Mouse (Mus musculus): Measurements from ENCODE around the gene Cdh23.

Cdh23 gene

DNA sequence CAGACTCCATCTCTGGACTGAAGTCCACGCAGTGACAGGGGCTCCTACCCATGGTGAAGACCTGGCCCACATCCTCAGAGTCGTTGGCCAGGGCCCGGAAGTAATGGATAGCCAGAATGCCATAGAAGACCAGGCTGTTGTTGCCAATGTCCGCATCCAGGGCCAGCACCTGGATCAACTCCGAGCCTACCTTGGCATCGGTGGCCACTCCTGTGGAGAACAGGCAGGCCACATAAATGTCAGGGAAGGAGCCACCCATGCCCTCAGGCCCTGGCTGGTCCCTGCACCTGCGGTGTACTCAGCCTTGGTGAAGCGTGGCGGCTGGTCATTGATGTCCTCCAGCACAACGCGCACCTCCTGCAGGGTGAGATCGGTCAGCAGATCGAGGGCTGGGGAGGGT lies 385.7 kb downstream of the Cdh23 start:
- DNase-seq = no peak

DNA sequence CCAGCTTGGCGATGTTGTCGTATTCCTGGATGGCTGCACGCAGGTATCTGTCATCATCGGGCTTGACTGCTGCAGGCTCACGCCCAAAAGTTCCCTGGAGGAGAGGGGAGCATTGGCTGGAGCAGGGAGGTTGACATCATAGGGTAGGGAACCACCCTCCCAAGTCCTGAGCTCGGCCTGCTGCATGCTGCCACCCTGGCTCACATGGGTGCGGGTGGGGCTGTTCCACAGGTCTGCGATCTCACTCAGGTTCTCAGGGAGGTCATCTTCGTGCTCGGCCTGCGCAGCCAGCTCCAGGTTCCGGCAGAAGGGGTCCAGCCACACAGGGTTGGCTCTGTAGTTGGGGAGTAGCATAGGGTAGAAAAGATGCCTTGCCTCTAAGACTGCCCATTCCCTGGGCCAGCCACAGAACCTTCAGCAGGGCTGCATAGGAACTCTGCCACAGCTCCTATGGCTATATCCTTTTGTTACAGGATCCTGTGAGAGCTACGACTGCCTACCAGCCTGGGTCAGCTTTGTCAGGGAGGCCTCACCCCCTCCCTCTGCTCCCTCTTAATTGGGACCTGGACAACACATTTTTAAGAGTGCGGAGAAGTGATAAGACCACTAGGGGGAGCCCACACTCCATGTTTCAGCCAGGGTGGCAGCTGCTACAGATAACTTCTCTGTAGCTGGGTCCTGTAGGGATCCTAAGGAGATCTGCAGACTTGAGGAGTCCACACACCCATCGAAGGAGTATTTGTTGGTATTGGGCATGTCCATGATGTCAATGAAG lies 391.2 kb downstream of the Cdh23 start:
- peak; percentile 42 to 75 for DNase-seq

DNA sequence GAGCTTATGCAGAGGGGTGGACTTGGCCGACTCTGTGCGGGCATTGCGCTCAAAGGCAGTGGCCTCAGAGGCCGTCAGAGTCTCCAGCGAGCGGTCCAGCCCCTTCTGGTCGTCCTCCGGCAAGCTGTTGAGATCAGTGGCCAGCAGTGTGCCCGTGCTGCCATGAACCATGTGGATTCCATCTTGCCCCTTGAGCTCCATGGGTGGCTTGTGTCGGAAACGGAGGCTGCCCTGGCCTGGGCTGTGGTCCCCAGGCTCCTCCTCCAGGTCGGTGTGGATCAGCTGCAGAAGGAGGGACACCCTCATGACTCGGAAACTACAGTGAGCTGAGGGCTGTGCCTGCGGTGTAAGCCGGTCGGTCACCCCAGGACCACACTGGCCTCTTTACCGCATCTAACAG lies 392.9 kb downstream of the Cdh23 start:
- DNase-seq = no peak

DNA sequence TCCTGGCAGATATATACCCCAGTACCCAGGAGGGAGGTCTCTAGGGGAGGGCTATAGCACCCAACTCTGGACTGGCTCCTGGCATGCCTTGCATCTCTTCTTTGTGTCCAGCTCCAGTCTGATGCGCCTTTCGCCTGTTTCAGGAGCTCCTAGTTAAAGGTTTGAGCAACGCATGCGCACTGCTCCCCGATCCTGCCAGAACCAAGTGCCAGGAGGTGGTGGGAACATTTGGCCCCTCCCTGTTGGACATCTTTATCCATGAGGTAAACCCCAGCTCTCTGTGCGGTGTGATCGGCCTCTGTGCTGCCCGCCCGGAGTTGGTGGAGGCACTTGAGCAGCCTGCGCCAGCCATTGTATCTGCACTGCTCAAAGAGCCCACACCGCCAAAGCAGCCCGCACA lies 396.7 kb downstream of the Cdh23 start:
- DNase-seq = no peak

DNA sequence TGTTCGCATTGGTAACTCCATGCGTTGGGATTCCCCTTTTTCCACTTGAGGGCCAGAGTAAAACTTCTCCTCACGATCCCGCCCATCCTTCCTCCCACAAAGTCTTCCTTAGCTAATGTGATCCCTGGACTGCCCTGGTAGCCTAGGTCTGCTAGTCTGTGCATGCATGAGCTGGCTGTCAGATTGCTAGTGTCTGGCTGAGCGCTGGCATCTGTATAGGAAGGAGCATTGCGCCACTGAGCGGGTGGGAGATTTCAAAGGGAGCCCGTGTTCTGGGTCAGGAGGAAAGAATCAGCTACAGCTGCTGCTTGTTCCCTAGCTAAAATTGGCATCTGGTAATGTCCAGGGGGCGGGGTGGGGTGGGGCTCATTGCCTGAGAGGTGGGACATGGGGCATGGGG lies 400.3 kb downstream of the Cdh23 start:
- no peak for DNase-seq

DNA sequence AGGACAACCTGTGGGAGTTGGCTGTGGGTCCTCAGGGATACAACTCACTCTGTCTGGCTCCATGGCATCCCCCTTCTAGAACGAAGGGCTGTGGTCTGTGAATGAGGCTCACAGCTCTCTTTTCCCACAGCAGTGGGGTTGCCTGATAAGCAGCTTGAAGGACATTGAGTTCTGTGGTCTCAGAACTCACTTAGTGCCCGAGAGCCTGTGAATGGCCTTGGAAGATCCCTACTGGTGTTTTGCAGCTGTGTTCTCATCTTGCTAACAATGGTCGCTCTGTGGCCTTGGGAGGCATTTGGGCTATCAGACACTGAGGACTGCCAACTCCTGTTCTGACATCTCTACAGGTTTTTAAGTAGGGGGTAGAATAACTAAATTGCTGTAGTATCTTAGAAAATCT lies 400.9 kb downstream of the Cdh23 start:
- no peak for DNase-seq

DNA sequence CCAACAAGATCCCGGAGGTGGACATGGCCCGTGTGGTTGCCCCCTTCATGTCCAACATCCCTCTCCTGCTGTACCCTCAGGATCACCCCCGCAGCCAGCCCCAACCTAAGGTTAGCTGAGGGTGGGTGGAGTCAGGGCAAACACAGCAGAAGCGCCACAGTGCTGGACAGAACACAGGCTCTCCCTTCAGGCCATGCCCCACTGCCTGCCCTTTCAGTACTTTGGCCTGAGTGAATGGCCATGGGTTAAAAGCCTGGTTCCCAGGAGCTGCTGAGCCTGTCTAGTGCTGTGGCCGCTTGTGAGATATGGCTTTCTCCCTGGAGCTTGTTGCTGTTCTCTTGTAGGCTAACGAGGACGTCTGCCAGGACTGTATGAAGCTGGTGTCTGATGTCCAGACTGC lies 401.7 kb downstream of the Cdh23 start:
- DNase-seq = no peak

DNA sequence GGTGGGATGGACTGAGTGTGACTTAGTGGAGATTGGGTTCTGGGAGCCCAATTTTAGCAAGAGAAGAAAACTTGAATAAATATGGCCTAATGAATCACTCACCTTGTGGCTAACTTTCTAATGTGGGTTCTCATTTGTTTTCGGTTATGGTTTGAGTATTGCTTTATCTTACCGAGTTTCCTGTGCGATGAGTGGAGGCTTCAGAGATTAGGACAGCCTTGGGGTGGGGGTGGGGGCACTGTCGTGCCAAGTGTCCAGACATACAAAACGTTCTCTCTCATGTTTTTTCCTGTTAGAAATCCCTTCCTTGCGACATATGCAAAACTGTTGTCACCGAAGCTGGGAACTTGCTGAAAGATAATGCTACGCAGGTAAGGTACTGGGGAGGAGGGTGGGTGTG lies 404.1 kb downstream of the Cdh23 start:
- DNase-seq = no peak

DNA sequence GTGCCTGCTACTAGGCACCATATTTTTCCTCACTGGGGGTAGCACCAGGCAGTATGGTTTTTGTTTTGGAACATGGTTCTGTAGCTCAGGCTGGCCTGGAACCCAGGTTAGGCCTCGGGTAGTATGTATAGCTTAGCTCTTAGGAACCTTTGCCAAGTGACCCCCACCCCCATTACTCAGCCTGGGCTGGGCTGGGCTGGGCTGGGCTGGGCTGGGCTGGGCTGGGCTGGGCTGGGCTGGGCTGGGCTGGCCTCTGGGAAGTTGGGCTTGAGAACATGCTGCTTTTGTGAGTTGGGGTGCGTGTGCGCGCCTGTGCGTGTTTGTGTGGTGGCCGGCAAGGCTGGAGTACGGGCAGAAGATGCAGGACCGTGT lies 405.6 kb downstream of the Cdh23 start:
- DNase-seq = no peak

DNA sequence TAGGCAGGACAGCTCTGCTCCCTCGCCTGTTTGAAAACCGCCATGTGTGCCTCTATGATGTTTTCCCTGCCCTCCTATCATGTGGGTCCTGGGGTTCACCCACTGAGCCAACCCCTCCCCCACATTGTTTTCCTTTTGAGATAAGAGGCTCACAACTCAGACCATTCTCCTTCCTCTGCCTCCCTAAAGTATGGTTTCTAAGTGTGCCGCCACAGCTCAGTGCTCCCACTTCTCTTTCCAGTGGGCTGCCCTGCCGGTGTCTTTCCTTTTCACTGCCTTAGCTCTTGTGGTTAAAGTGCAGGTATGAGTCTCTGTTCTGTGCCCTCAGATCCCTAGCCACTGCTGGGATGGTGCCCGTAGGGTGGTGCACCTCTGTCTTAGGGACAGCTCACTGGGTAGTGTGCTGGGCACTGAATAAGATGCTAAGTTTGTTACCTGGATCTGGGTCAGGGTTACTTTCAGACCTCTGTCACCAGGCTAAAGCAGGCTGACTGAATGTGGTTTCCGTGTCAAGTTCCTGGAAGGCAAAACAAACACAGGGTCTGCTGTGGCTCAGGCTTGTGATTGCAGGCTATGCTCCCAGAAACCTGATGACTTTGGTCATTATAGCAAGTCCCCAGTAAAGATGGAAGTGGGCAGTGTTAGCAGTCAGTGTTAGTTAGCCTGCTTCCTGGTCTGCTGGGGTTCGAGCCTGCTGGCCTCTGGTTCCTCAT lies 406.1 kb downstream of the Cdh23 start:
- peak; percentile 43 to 46 for DNase-seq

DNA sequence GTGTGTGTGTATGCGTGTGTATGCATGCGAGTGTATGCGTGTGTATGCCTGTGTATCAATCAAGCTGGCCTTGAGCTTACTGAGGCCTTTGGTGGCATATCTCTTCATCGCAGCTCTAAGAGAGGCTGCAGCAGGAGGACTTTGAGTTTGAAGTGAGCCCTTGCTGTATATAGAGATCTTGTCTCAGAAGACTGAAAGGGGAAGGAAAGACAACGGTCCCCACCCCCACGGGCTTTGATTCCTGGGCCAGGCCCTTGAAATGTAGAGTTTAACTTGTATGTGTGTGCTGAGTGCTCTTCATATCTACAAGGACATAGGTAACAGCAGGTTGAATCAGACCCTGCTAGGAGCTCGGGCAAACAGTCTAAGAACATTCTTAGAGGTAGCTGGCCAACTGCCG lies 407.1 kb downstream of the Cdh23 start:
- DNase-seq = peak in 1 of 2 experiments; percentile 64

DNA sequence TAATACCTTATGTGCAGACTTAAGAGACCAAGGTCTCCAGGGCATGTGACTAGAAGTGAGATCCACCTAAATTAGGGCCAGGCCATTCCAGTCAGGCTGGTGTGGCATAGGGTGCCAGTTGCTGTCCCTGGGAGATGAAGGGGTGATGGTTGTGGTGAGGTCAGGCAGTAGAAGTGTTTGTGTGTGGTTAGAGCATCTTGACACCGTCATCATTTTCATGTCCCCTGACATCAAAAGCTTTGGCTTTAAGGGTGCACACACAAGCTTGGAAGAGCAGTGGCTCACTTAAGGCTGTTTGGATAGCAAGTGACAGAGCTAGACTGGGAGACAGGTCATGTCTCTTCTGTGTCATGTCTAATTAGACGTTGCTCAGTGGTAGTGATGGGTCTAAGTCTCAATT lies 408.6 kb downstream of the Cdh23 start:
- DNase-seq = no peak

DNA sequence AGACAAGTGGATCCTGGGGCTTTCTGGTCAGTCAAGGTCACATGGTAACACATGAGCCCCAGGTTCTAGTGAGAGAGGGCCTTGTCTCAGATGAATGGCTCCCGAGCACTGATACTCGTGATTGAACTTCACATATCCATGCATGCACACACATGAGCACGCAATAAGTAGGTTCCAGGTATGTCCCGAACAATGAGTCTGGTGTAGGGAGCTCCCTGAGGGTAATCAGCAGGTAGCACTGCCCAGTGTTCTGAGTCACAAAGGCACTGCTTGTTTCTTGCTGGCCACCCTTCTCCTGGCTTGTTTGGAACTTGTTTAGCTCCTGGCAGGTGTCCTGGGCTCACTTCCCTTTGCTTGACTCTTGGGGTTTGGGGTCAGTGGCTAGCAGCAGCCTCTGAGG lies 409.1 kb downstream of the Cdh23 start:
- DNase-seq = no peak

DNA sequence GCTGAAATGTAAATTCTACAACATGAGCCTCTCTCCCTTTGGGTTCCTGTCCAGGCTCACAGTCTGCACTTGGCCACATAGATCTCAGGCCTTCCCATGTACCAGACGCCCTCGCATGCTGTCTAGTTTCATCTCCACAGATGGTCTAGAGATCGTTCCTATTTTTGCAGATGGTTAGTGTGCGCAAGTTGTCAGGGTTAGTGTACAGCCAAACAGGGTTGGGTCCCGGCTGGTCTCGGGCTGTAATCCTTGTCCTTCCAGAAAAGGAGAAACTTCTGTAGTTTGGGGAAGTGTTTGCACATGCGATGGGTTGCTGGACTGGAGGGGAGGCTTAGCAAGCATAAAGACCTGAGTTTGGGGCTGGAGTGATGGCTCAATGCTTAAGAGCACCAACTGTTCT lies 409.7 kb downstream of the Cdh23 start:
- DNase-seq = no peak

DNA sequence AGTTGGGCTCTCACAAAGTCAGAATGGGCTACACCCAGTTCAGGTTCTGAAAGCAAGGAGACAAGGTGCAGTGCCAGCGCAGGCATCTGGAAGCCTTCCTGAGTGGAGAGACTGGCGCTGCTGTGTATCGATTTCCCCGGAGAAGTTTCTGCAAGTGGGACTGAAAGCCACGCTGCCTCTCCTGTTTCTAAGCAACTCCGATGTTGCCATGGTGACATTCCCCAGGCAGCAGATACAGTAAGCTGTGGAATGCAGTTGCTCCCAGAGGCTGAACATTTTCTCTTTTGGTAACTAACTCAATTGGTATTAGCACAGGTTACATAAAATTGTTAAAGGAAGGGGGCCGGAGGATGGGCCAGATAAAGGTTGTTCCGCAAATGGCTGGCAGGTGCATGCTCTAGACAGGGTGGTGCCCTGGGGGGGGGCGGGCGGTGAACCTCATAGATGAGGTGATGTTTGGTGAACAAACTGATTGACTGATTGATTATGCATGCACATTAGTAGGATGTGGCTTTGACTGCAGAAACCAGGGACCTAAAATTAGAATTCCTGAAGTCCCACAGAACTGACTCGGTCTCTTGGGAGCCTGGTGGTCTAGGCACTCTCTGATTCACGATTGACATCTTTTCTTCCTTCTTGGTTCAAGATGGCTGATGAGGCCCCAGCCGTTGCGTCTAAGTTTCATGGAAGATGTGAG lies 410.5 kb downstream of the Cdh23 start:
- DNase-seq = no peak

DNA sequence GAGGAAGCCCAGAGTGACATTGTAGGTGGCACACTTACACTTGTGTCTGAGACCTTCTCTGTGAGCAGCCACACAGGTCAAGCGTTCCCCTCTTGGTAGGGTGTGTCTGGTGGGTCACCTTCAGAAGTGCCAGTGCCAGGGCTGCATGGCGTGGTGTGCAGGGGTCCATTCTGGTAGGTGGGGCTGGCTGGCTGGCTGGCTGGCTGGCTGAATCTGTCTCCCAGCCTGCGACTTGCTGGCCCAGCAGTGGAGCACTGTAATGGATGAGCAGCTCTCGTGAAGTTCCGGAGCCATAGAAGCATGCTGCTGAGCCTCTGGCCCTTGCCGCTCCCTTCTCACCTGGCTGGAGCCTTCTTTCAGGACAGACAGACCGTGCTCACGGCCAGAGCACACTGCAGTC lies 411.1 kb downstream of the Cdh23 start:
- DNase-seq = no peak

DNA sequence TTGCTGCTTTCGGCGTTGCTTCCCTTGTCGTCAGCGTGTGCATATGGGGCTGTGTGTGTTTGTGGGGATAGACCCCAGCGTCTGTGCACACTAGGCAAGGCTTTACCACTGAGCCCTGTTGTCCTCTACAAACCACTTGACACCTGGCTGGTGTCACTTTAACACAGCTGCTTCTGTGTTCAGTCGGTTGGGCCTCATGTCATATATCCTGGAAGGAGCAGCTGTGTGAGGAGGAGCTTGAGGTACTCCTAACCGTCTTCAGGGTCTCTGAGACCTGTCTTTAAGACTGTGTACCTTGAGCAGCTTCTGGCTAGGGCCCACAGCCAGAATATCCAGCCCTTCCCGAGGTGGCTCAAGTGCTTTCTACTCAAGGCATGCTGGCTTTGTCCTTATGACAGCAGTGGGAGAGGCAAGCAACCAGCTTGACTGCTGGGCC lies 411.6 kb downstream of the Cdh23 start:
- DNase-seq = no peak

DNA sequence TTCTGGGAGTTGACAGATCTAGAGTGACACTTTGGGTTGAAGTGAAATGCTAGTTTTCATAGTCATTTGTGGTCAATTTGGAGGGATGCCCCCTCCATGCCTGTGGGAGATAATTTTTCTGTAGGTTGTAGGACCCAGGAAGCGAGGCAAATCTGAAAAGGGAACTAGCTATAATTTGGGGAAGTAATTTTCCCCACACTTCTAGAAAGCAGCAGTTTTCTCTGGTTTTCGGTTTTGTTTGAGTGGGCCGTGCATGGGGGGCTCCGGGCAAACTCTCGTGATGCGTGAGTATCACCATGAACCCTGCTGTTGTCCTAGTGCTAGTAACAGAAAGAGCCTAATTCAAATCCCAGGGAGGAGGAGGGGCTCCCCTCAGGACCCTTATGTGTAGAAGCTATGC lies 412.0 kb downstream of the Cdh23 start:
- DNase-seq = peak in 1 of 2 experiments; percentile 41

DNA sequence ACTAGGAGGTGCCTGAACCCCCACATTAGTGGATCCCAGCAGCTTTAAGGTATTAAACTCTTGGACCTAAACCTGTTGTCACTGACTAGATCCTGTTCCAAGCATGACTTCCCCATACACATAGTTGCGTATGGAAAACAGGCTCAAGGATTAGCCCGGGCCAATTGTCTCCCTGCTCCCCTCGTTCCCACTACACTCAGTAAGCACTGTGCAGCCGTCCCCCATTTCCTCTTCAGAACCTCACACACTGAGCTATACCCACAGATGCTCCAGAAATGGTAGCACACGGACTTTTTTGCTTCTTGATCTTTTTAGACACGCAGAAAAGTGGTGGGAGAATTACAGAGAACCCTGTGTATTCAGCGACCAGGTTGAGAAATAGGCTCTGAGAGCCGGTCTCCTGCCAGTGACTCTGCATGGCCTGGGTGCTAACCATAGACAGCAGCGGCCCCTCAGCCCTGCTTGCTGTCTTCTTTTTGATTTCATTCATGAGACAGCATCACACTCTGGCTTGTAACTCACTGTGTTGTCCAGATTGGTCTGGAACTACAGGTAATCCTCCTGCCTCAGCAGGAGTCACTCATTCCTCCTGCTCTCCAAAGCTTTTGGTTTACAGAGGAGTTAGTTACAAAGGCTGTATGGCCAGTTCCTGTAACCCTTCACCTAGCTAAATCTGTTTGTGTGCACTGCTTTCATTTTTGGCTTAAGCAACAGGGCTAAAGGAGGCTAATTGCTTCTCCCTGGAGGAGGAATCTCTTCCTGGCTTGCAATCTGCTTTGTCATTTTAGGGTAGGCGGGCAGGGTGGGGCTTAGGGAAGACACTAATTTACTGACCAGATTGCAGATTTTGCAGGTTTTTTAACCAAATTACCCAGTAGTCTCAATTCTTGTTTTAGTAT lies 413.9 kb downstream of the Cdh23 start:
- no peak for DNase-seq

DNA sequence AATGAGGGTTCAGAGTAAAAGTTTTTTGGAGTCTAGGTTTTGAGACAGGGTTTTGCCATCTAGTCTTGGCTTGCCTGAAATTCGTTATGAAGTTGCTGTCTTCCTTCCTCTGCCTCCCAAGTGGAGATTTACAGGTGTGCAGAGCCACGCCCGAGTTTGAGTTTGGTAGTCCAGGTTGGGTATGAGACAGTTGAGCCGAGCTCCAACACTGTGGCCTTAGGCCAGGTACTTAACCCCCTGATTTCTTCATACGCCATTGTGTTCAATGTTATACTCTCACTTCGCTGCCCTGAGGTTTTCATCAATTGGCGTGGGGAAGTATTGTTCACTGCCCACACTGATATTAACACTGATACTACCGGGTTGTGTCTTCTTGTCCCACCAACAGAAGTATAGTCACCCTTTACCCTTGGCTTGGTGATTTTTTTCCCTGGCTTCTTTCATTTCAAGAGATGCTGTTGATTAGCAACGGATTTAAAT lies 414.7 kb downstream of the Cdh23 start:
- no peak for DNase-seq

DNA sequence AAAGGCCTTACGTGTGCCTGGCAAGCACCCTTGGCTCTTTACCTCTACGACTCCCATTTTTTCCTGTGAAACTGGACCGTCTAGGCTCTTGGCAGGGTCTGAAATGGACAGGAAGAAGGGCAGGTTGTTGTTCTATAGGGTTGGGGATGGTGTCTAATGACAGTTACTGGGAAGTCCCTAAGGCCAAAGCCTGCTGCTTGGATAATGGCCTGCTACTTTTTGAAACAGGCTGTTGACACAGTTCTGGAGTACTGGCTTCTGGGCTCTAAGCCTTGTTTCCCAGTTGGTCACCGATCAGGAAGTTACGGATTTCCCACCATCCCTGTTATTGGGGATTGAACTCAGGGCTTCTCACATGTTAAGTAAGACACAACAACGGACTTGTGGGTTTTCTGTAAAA lies 415.9 kb downstream of the Cdh23 start:
- DNase-seq = no peak

DNA sequence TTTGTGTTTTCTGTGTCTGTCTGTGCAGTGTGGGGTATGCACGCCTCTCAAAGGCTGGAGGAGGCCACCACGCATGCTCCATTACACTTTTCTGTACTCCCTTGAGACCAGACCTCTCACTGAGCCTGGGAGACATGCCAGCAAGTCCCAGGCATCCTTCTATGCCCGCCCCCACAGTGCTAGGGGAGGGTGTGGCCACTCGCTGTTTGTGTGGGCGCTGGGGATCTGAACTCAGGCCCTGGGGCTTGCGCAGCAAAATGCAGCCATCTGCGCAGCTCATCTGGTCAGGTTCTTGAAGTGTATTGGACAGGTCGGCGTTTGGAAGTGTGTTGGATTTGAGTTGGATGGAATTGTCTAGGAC lies 416.4 kb downstream of the Cdh23 start:
- DNase-seq = peak; percentile 48
